In genomic region chr2:154538310-154538709, GRCm38 (mm10) we compare ENCODE assay signal across 10 mouse cellular contexts. TPM values are rescaled to one million over a fixed set of nuclear protein-coding genes. Genes with fewer than 3 reads are reported as not detected.
DNase-seq lines count a peak whose midpoint lies in the region; ATAC-seq lines count a peak whose summit lies in the region.
"Had no signal": no experiment of that assay in that cellular context is flagged by ENCODE, and none has a peak within 500 bp of the region (broad histone marks: within the 10 kb centered on the region; RNA-seq: fewer than 3 reads in every experiment).

No protein-coding gene starts in this region.

- no peaks in the 10 kb centered on the region for H3K9me3 ChIP-seq in heart, embryonic 11.5 days (replicated peaks; ENCODE audit: control insufficient read depth, low read length)
- no peaks in the 10 kb centered on the region for H3K9me3 ChIP-seq in midbrain, embryonic 13.5 days
- no peaks in the 10 kb centered on the region for H3K9me3 ChIP-seq in midbrain, embryonic 11.5 days (ENCODE audit: control insufficient read depth, low read length)
- H3K9me3 ChIP-seq in forebrain, embryonic 14.5 days (replicated peaks; ENCODE audit: control insufficient read depth, low read length) = no peaks in the 10 kb centered on the region
- H3K9me3 ChIP-seq in limb, embryonic 15.5 days = no peaks in the 10 kb centered on the region
- H3K9me3 ChIP-seq: embryonic facial prominence, embryonic 13.5 days had no signal

- H3K4me2 ChIP-seq in heart, embryonic 11.5 days = no peak overlapping the region
- H3K4me2 ChIP-seq in midbrain, embryonic 13.5 days (replicated peaks) = no peak overlapping the region
- no peak overlapping the region for H3K4me2 ChIP-seq in midbrain, embryonic 11.5 days
- H3K4me2 ChIP-seq in forebrain, embryonic 14.5 days (ENCODE audit: low read length) = no peak overlapping the region
- no peak overlapping the region for H3K4me2 ChIP-seq in limb, embryonic 15.5 days
- H3K4me2 ChIP-seq: embryonic facial prominence, embryonic 13.5 days had no signal

- H3K9ac ChIP-seq in heart, embryonic 11.5 days (ENCODE audit: low read depth, low read length) = no peak overlapping the region
- H3K9ac ChIP-seq in midbrain, embryonic 13.5 days (replicated peaks) = no peak overlapping the region
- no peak overlapping the region for H3K9ac ChIP-seq in midbrain, embryonic 11.5 days (ENCODE audit: low read length)
- no peak overlapping the region for H3K9ac ChIP-seq in forebrain, embryonic 14.5 days (ENCODE audit: low read length)
- H3K9ac ChIP-seq in limb, embryonic 15.5 days = no peak overlapping the region
- H3K9ac ChIP-seq: embryonic facial prominence, embryonic 13.5 days had no signal

- H3K4me1 ChIP-seq in heart, embryonic 11.5 days (ENCODE audit: control insufficient read depth, insufficient read depth, low read length) = 0 out of 2 replicates have a peak, but pooled peaks cover 4% of the 10 kb centered on the region
- peaks cover 28% of the 10 kb centered on the region for H3K4me1 ChIP-seq in midbrain, embryonic 13.5 days (replicated peaks)
- no peaks in the 10 kb centered on the region for H3K4me1 ChIP-seq in midbrain, embryonic 11.5 days (ENCODE audit: control insufficient read depth, insufficient read depth, low read length)
- peaks cover 18% of the 10 kb centered on the region for H3K4me1 ChIP-seq in forebrain, embryonic 14.5 days (ENCODE audit: control insufficient read depth, insufficient read depth, low read length)
- no peaks in the 10 kb centered on the region; the same call in 1 of the 2 replicates for H3K4me1 ChIP-seq in limb, embryonic 15.5 days
- H3K4me1 ChIP-seq: embryonic facial prominence, embryonic 13.5 days had no signal

- H3K27me3 ChIP-seq in heart, embryonic 11.5 days (ENCODE audit: control insufficient read depth, insufficient read depth, low read length) = no peaks in the 10 kb centered on the region
- H3K27me3 ChIP-seq in midbrain, embryonic 13.5 days = no peaks in the 10 kb centered on the region
- H3K27me3 ChIP-seq in midbrain, embryonic 11.5 days (ENCODE audit: control insufficient read depth, insufficient read depth, low read length) = no peaks in the 10 kb centered on the region
- no peaks in the 10 kb centered on the region for H3K27me3 ChIP-seq in forebrain, embryonic 14.5 days (replicated peaks; ENCODE audit: control insufficient read depth, insufficient read depth, low read length)
- H3K27me3 ChIP-seq in limb, embryonic 15.5 days = no peaks in the 10 kb centered on the region
- H3K27me3 ChIP-seq: embryonic facial prominence, embryonic 13.5 days had no signal

- 67% methylated on average over 2 of the region's 2 CpGs for WGBS in heart, embryonic 11.5 days (ENCODE audit: insufficient replicate concordance)
- 45% methylated on average over 2 of the region's 2 CpGs for whole genome bisulfite sequencing in midbrain, embryonic 13.5 days
- WGBS in midbrain, embryonic 11.5 days = 75% methylated on average over 2 of the region's 2 CpGs
- WGBS in forebrain, embryonic 14.5 days = 43% methylated on average over 2 of the region's 2 CpGs
- WGBS in limb, embryonic 15.5 days = 49% methylated on average over 2 of the region's 2 CpGs

- ATAC-seq in heart, embryonic 11.5 days (replicated peaks; ENCODE audit: insufficient number of reproducible peaks, low FRiP score, low TSS enrichment) = no peak
- no peak for ATAC-seq in midbrain, embryonic 13.5 days
- ATAC-seq in midbrain, embryonic 11.5 days (ENCODE audit: low FRiP score) = no peak
- ATAC-seq in forebrain, embryonic 14.5 days = peak; percentile 70
- no peak for ATAC-seq in limb, embryonic 15.5 days (ENCODE audit: insufficient number of reproducible peaks, low FRiP score, low TSS enrichment, low read depth)

- no peak overlapping the region for H3K27ac ChIP-seq in heart, embryonic 11.5 days (ENCODE audit: low read depth, low read length)
- H3K27ac ChIP-seq in midbrain, embryonic 13.5 days = peak overlapping the region; percentile 67
- H3K27ac ChIP-seq in midbrain, embryonic 11.5 days (ENCODE audit: low read depth, low read length) = no peak overlapping the region
- H3K27ac ChIP-seq in forebrain, embryonic 14.5 days (ENCODE audit: low read depth, low read length) = peak overlapping the region; percentile 79
- H3K27ac ChIP-seq in limb, embryonic 15.5 days = 0 out of 2 replicates have a peak overlapping the region, but pooled peaks have one; percentile 48
- H3K27ac ChIP-seq: embryonic facial prominence, embryonic 13.5 days had no signal

- DNase-seq in heart, adult 9 months (ENCODE audit: low spot score in 2 of 2) = peak; percentile 34 to 50
- DNase-seq in midbrain, embryonic 11.5 days (ENCODE audit: low spot score, missing footprints) = no peak
- DNase-seq in forebrain, embryonic 14.5 days (ENCODE audit: low spot score) = peak; percentile 72
- no peak for DNase-seq in kidney, adult 18-20 months
- no peak for DNase-seq in gastrocnemius, adult 8-10 months (ENCODE audit: low spot score in 2 of 2)

- peaks cover 4% of the 10 kb centered on the region; the same call in 1 of the 2 replicates for H3K36me3 ChIP-seq in heart, embryonic 11.5 days (ENCODE audit: control insufficient read depth, insufficient read depth, low read length)
- peaks cover 50% of the 10 kb centered on the region for H3K36me3 ChIP-seq in midbrain, embryonic 13.5 days
- peaks cover 5% of the 10 kb centered on the region; the same call in 1 of the 2 replicates for H3K36me3 ChIP-seq in midbrain, embryonic 11.5 days (ENCODE audit: control insufficient read depth, insufficient read depth, low read length)
- peaks cover 41% of the 10 kb centered on the region for H3K36me3 ChIP-seq in forebrain, embryonic 14.5 days (ENCODE audit: control insufficient read depth, insufficient read depth, low read length)
- peaks cover 31% of the 10 kb centered on the region for H3K36me3 ChIP-seq in limb, embryonic 15.5 days

- H3K4me3 ChIP-seq in heart, embryonic 11.5 days (ENCODE audit: low read depth, low read length) = no peak overlapping the region
- no peak overlapping the region for H3K4me3 ChIP-seq in midbrain, embryonic 13.5 days (replicated peaks)
- H3K4me3 ChIP-seq in midbrain, embryonic 11.5 days (ENCODE audit: low read depth, low read length) = no peak overlapping the region
- no peak overlapping the region for H3K4me3 ChIP-seq in forebrain, embryonic 14.5 days (ENCODE audit: low read depth, low read length)
- no peak overlapping the region for H3K4me3 ChIP-seq in limb, embryonic 15.5 days
- H3K4me3 ChIP-seq: embryonic facial prominence, embryonic 13.5 days had no signal

RNA-seq across cellular contexts. Expression of gene 1700003F12Rik, which starts 8.6 kb away (rescaled TPM):
- 0.89 and 1.4 TPM in 2 replicates for polyA plus RNA-seq in heart, embryonic 11.5 days (2014; fragmentation: Nextera tagmentation; extraction: Ambion mirVana)
- 1.8 and 2.0 TPM in 2 replicates for polyA plus RNA-seq in midbrain, embryonic 13.5 days (2015; fragmentation: Nextera tagmentation; extraction: Ambion mirVana)
- 2.4 and 2.6 TPM in 2 replicates for polyA plus RNA-seq in midbrain, embryonic 11.5 days (2014; fragmentation: Nextera tagmentation; extraction: Ambion mirVana)
- polyA plus RNA-seq in forebrain, embryonic 14.5 days (2014; fragmentation: Nextera tagmentation; extraction: Ambion mirVana) = 1.2 TPM in 2 replicates
- 0.67 and 0.71 TPM in 2 replicates for polyA plus RNA-seq in limb, embryonic 15.5 days (2015; fragmentation: Nextera tagmentation; extraction: Ambion mirVana)
- not detected for total RNA-seq in gastrocnemius, adult 8-10 months (2022)

RNA-seq across cellular contexts. Expression of gene Actl10, which starts 13.3 kb away (rescaled TPM):
- polyA plus RNA-seq in heart, embryonic 11.5 days (2014; fragmentation: Nextera tagmentation; extraction: Ambion mirVana) = not detected in 2 replicates
- 0.26 and 0.55 TPM in 2 replicates for polyA plus RNA-seq in midbrain, embryonic 13.5 days (2015; fragmentation: Nextera tagmentation; extraction: Ambion mirVana)
- not detected in 2 replicates for polyA plus RNA-seq in midbrain, embryonic 11.5 days (2014; fragmentation: Nextera tagmentation; extraction: Ambion mirVana)
- polyA plus RNA-seq in forebrain, embryonic 14.5 days (2014; fragmentation: Nextera tagmentation; extraction: Ambion mirVana) = 0.15 and 0.19 TPM in 2 replicates
- 0.19 and 0.37 TPM in 2 replicates for polyA plus RNA-seq in limb, embryonic 15.5 days (2015; fragmentation: Nextera tagmentation; extraction: Ambion mirVana)
- under 1 TPM in 1 of 4 experiments, not detected in 3; 0.17 TPM for total RNA-seq in gastrocnemius, adult 8-10 months (2022)
- total RNA-seq: left cerebral cortex, postnatal 25 days had no signal

RNA-seq across cellular contexts. Expression of gene Necab3, which starts 20.4 kb away (rescaled TPM):
- 1.2 and 1.4 TPM in 2 replicates for polyA plus RNA-seq in heart, embryonic 11.5 days (2014; fragmentation: Nextera tagmentation; extraction: Ambion mirVana)
- 13.4 and 14.5 TPM in 2 replicates for polyA plus RNA-seq in midbrain, embryonic 13.5 days (2015; fragmentation: Nextera tagmentation; extraction: Ambion mirVana)
- 6.1 and 6.9 TPM in 2 replicates for polyA plus RNA-seq in midbrain, embryonic 11.5 days (2014; fragmentation: Nextera tagmentation; extraction: Ambion mirVana)
- polyA plus RNA-seq in forebrain, embryonic 14.5 days (2014; fragmentation: Nextera tagmentation; extraction: Ambion mirVana) = 19.8 and 23.6 TPM in 2 replicates
- 3.7 and 4.0 TPM in 2 replicates for polyA plus RNA-seq in limb, embryonic 15.5 days (2015; fragmentation: Nextera tagmentation; extraction: Ambion mirVana)
- under 1 TPM; 0.29 to 0.48 (median 0.36) TPM for total RNA-seq in gastrocnemius, adult 8-10 months (2022)

RNA-seq across cellular contexts. Expression of gene E2f1, which starts 31.4 kb away (rescaled TPM):
- polyA plus RNA-seq in heart, embryonic 11.5 days (2014; fragmentation: Nextera tagmentation; extraction: Ambion mirVana) = 6.5 and 7.8 TPM in 2 replicates
- polyA plus RNA-seq in midbrain, embryonic 13.5 days (2015; fragmentation: Nextera tagmentation; extraction: Ambion mirVana) = 13.6 and 15.2 TPM in 2 replicates
- 14.5 and 15.3 TPM in 2 replicates for polyA plus RNA-seq in midbrain, embryonic 11.5 days (2014; fragmentation: Nextera tagmentation; extraction: Ambion mirVana)
- polyA plus RNA-seq in forebrain, embryonic 14.5 days (2014; fragmentation: Nextera tagmentation; extraction: Ambion mirVana) = 3.5 and 5.0 TPM in 2 replicates
- 18.3 and 23.1 TPM in 2 replicates for polyA plus RNA-seq in limb, embryonic 15.5 days (2015; fragmentation: Nextera tagmentation; extraction: Ambion mirVana)
- under 1 TPM in 3 of 4 experiments, not detected in 1; 0.13 to 0.34 (median 0.27) TPM for total RNA-seq in gastrocnemius, adult 8-10 months (2022)

Comparison
In these comparisons a context has a peak if more than half of its experiments do, and no peak if none do; other contexts are left out.
1. H3K27ac ChIP-seq: peak in midbrain, embryonic 13.5 days (single experiment), forebrain, embryonic 14.5 days (single experiment) and limb, embryonic 15.5 days (single experiment); none in heart, embryonic 11.5 days (single experiment) and midbrain, embryonic 11.5 days (single experiment).
2. DNase-seq: peak in heart, adult 9 months (2 of 2) and forebrain, embryonic 14.5 days (single experiment); none in midbrain, embryonic 11.5 days (single experiment), kidney, adult 18-20 months (single experiment) and gastrocnemius, adult 8-10 months (0 of 2).